Mouse (Mus musculus) lung, postnatal 0 days (tissue): ENCODE measurements around the gene Hnrnpd. TPM values are rescaled to one million over a fixed set of nuclear protein-coding genes. Genes with fewer than 3 reads are reported as not detected.

Source experiments
- ATAC-seq: fragments of 200-750 bp; cut with Nextera tagmentation; 2 replicates; pipeline ENCODE4 v1.8.0; 2017; ENCODE audit warnings: moderate library complexity
- DNase-seq: peaks from one replicate; pipeline ENCODE4 v3.0.0-alpha.2; 2016; ENCODE audit warnings: low spot score
- H3K27ac ChIP-seq: fragments of 300-500 bp; sonication (generic); 2 replicates; pipeline ENCODE4 v1.5.1; 2014; ENCODE audit warnings: antibody characterized with exemption, mild to moderate bottlenecking, low read length, mixed read lengths
- H3K27me3 ChIP-seq: fragments of 300-500 bp; sonication (generic); replicated peaks from 2 replicates; pipeline ENCODE4 v1.6.1; 2014; ENCODE audit warnings: low read length, mixed read lengths; ENCODE audit not compliant: insufficient read depth
- H3K36me3 ChIP-seq: fragments of 300-500 bp; sonication (generic); 2 replicates; pipeline ENCODE4 v1.6.1; 2014; ENCODE audit warnings: low read length, mixed read lengths; ENCODE audit not compliant: insufficient read depth
- H3K4me1 ChIP-seq: fragments of 300-500 bp; sonication (generic); 2 replicates; pipeline ENCODE4 v1.6.1; 2014; ENCODE audit warnings: antibody characterized with exemption, low read depth, low read length, mixed read lengths; ENCODE audit not compliant: insufficient read depth
- H3K4me2 ChIP-seq: fragments of 300-500 bp; sonication (generic); replicated peaks from 2 replicates; pipeline ENCODE4 v1.6.1; 2014; ENCODE audit warnings: low read depth, mild to moderate bottlenecking, low read length, moderate library complexity, mixed read lengths
- H3K4me3 ChIP-seq: fragments of 300-500 bp; sonication (generic); 2 replicates; pipeline ENCODE4 v1.5.1; 2014; ENCODE audit warnings: low read depth, low read length
- H3K9ac ChIP-seq: fragments of 300-500 bp; sonication (generic); replicated peaks from 2 replicates; pipeline ENCODE4 v1.6.1; 2014; ENCODE audit warnings: low read depth, mild to moderate bottlenecking
- H3K9me3 ChIP-seq: fragments of 300-500 bp; sonication (generic); 2 replicates; pipeline ENCODE4 v1.6.1; 2016; ENCODE audit warnings: low read length, mixed read lengths
- CTCF ChIP-seq: IDR thresholded peaks from 2 replicates; pipeline ENCODE4 v1.5.1; 2016; ENCODE audit warnings: antibody characterized with exemption, mild to moderate bottlenecking
- EP300 ChIP-seq: IDR thresholded peaks from 2 replicates; pipeline ENCODE4 v1.6.1; 2016; ENCODE audit warnings: antibody characterized with exemption, mild to moderate bottlenecking, control low read depth
- WGBS: fragments of 180-500 bp; shearing (Covaris S2); extraction: QIAGEN DNeasy Blood & Tissue Kit; methylation state at CpG from one replicate; pipeline ENCODE4 v1.1.7; 2014; 5-methylcytosine and 5-hydroxymethylcytosine counted together
- polyA plus RNA-seq: library from polyadenylated mRNA; unstranded; fragments of >200 nt; fragmentation: Nextera tagmentation; extraction: Ambion mirVana; gene quantifications from 2 replicates; pipeline ENCODE4 v1.2.1, GENCODE M21; 2015

Gene Hnrnpd
- polyA plus RNA-seq, 1 experiment from 2014 or later = 44.0 TPM

- no peak overlapping the region for H3K27ac ChIP-seq
- no peak for DNase-seq
- no peaks in the 10 kb centered on the region for H3K4me1 ChIP-seq
- TF ChIP-seq EP300 = no peak
- TF ChIP-seq CTCF = no peak
- H3K9me3 ChIP-seq = no peaks in the 10 kb centered on the region
- H3K36me3 ChIP-seq = no peaks in the 10 kb centered on the region
- 0 out of 2 replicates have a peak, but pooled peaks have one; percentile 17 for ATAC-seq
- no peak overlapping the region for H3K9ac ChIP-seq
- 71% methylated on average over 5 of the region's 5 CpGs for WGBS
- no peaks in the 10 kb centered on the region for H3K27me3 ChIP-seq
- no peak overlapping the region for H3K4me2 ChIP-seq
- H3K4me3 ChIP-seq = no peak overlapping the region
Measured at GRCm38 (mm10) chr5:99952513-99952912, 26.2 kb downstream of the Hnrnpd start.

GRCm38 (mm10) chr5:99941776-99942502 lies 36.8 kb downstream of the Hnrnpd start:
- H3K4me1 ChIP-seq = no peaks in the 10 kb centered on the region
- no peak overlapping the region for H3K9ac ChIP-seq
- DNase-seq = no peak
- no peaks in the 10 kb centered on the region for H3K27me3 ChIP-seq
- H3K9me3 ChIP-seq = 0 out of 2 replicates have a peak, but pooled peaks cover 3% of the 10 kb centered on the region
- TF ChIP-seq EP300 = no peak
- no peak for TF ChIP-seq CTCF
- no peak overlapping the region for H3K27ac ChIP-seq
- no peak overlapping the region for H3K4me2 ChIP-seq
- no peaks in the 10 kb centered on the region for H3K36me3 ChIP-seq
- no peak for ATAC-seq
- no peak overlapping the region for H3K4me3 ChIP-seq
- WGBS = 55% methylated on average over 10 of the region's 10 CpGs

GRCm38 (mm10) chr5:99941273-99941672 lies 37.5 kb downstream of the Hnrnpd start:
- Histone ChIP-seq H3K36me3 (no peaks in the 10 kb centered on the region), H3K4me2 (no peak overlapping the region), H3K9ac (no peak overlapping the region), H3K4me3 (no peak overlapping the region), H3K4me1 (no peaks in the 10 kb centered on the region), H3K27ac (no peak overlapping the region), H3K9me3 (0 out of 2 replicates have a peak, but pooled peaks cover 3% of the 10 kb centered on the region), H3K27me3 (no peaks in the 10 kb centered on the region)
- peak; percentile 30 for DNase-seq
- TF ChIP-seq EP300 (no peak), CTCF (no peak)
- ATAC-seq = peak; percentile 33
- WGBS = 61% methylated on average over 10 of the region's 10 CpGs

- Histone ChIP-seq H3K27ac (no peak overlapping the region), H3K9ac (no peak overlapping the region), H3K4me2 (no peak overlapping the region), H3K4me1 (no peaks in the 10 kb centered on the region), H3K36me3 (no peaks in the 10 kb centered on the region), H3K27me3 (no peaks in the 10 kb centered on the region), H3K4me3 (no peak overlapping the region), H3K9me3 (0 out of 2 replicates have a peak, but pooled peaks cover 3% of the 10 kb centered on the region)
- DNase-seq (no peak), ATAC-seq (no peak)
- TF ChIP-seq EP300 (no peak), CTCF (no peak)
- WGBS = 67% methylated on average over 3 of the region's 3 CpGs
Measured at GRCm38 (mm10) chr5:99939440-99939839, 39.3 kb downstream of the Hnrnpd start.

- Histone ChIP-seq H3K4me3 (no peak overlapping the region), H3K27ac (no peak overlapping the region), H3K4me2 (no peak overlapping the region), H3K36me3 (no peaks in the 10 kb centered on the region), H3K9me3 (no peaks in the 10 kb centered on the region), H3K27me3 (no peaks in the 10 kb centered on the region), H3K9ac (no peak overlapping the region), H3K4me1 (no peaks in the 10 kb centered on the region)
- ATAC-seq (no peak), DNase-seq (no peak)
- TF ChIP-seq CTCF (no peak), EP300 (no peak)
- WGBS = 82% methylated on average over 6 of the region's 6 CpGs
Measured at GRCm38 (mm10) chr5:99931910-99932309, 46.8 kb downstream of the Hnrnpd start.

- DNase-seq = peak; percentile 60
- Histone ChIP-seq H3K36me3 (no peaks in the 10 kb centered on the region), H3K9me3 (no peaks in the 10 kb centered on the region), H3K4me2 (no peak overlapping the region), H3K4me3 (no peak overlapping the region), H3K27me3 (no peaks in the 10 kb centered on the region), H3K27ac (no peak overlapping the region), H3K9ac (no peak overlapping the region), H3K4me1 (no peaks in the 10 kb centered on the region)
- 53% methylated on average over 4 of the region's 4 CpGs for WGBS
- peak; percentile 61; the same call in 1 of the 2 replicates for ATAC-seq
- TF ChIP-seq EP300 (no peak), CTCF (peak; percentile 82)
Measured at GRCm38 (mm10) chr5:99927951-99928350, 50.8 kb downstream of the Hnrnpd start.
